Mouse (Mus musculus) embryonic facial prominence, embryonic 12.5 days (tissue): Measurements from ENCODE around the gene Gm6588. TPM values are rescaled to one million over a fixed set of nuclear protein-coding genes. Genes with fewer than 3 reads are reported as not detected.

Source experiments
- ATAC-seq: fragments of 200-750 bp; cut with Nextera tagmentation; 2 replicates; pipeline ENCODE4 v1.8.0; 2017; ENCODE audit not compliant: insufficient number of reproducible peaks, insufficient read depth, low FRiP score, low TSS enrichment
- H3K27ac ChIP-seq: fragments of 300-500 bp; sonication (generic); 2 replicates; pipeline ENCODE4 v1.5.1; 2016; ENCODE audit warnings: mild to moderate bottlenecking
- H3K27me3 ChIP-seq: fragments of 300-500 bp; sonication (generic); 2 replicates; pipeline ENCODE4 v1.6.1; 2016; ENCODE audit warnings: mild to moderate bottlenecking, moderate library complexity
- H3K36me3 ChIP-seq: fragments of 300-500 bp; sonication (generic); 2 replicates; pipeline ENCODE4 v1.6.1; 2016; ENCODE audit warnings: mild to moderate bottlenecking
- H3K4me1 ChIP-seq: fragments of 300-500 bp; sonication (generic); 2 replicates; pipeline ENCODE4 v1.6.1; 2016
- H3K4me2 ChIP-seq: fragments of 300-500 bp; sonication (generic); replicated peaks from 2 replicates; pipeline ENCODE4 v1.6.1; 2016; ENCODE audit warnings: mild to moderate bottlenecking, moderate library complexity
- H3K4me3 ChIP-seq: fragments of 300-500 bp; sonication (generic); 2 replicates; pipeline ENCODE4 v1.5.1; 2016; ENCODE audit warnings: mild to moderate bottlenecking
- H3K9ac ChIP-seq: fragments of 300-500 bp; sonication (generic); 2 replicates; pipeline ENCODE4 v1.6.1; 2016; ENCODE audit warnings: mild to moderate bottlenecking, moderate library complexity
- H3K9me3 ChIP-seq: fragments of 300-500 bp; sonication (generic); 2 replicates; pipeline ENCODE4 v1.6.1; 2016; ENCODE audit warnings: mild to moderate bottlenecking, moderate library complexity
- WGBS: fragments of 180-500 bp; shearing (Covaris S2); methylation state at CpG from one replicate; pipeline ENCODE4 v1.1.7; 2016; 5-methylcytosine and 5-hydroxymethylcytosine counted together
- polyA plus RNA-seq: library from polyadenylated mRNA; unstranded; fragments of >200 nt; fragmentation: Nextera tagmentation; extraction: Ambion mirVana; gene quantifications from 2 replicates; pipeline ENCODE4 v1.2.1, GENCODE M21; 2016

Gm6588 gene
- polyA plus RNA-seq, 1 experiment from 2014 or later: not detected

DNA sequence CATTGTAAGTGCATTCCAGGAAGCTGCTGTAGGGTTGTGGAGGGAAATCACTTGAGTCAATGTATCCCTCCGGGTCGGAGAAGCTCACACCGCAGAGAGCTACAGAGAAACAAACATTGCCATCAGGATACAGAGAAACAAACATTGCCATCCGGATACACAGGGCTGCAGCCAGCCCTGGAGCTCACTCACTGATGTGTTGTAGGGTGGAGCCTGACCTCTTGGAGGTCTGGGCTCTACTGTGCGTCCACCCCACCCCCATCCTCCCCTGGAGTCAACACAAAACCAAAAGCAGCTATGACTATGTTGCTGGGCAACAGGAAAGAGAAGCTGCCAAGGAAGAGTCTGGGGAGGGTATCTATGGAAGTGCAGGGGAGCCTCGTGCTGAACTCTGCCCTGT, 24.2 kb downstream of the Gm6588 start:
- no peaks in the 10 kb centered on the region for H3K9me3 ChIP-seq
- no peak overlapping the region for H3K4me2 ChIP-seq
- H3K4me1 ChIP-seq: no peaks in the 10 kb centered on the region
- ATAC-seq: no peak; the same call in 1 of the 2 replicates
- H3K36me3 ChIP-seq: no peaks in the 10 kb centered on the region
- 44% methylated on average over 6 of the region's 6 CpGs for WGBS
- no peaks in the 10 kb centered on the region for H3K27me3 ChIP-seq
- H3K27ac ChIP-seq: no peak overlapping the region
- no peak overlapping the region for H3K4me3 ChIP-seq
- H3K9ac ChIP-seq: no peak overlapping the region

DNA sequence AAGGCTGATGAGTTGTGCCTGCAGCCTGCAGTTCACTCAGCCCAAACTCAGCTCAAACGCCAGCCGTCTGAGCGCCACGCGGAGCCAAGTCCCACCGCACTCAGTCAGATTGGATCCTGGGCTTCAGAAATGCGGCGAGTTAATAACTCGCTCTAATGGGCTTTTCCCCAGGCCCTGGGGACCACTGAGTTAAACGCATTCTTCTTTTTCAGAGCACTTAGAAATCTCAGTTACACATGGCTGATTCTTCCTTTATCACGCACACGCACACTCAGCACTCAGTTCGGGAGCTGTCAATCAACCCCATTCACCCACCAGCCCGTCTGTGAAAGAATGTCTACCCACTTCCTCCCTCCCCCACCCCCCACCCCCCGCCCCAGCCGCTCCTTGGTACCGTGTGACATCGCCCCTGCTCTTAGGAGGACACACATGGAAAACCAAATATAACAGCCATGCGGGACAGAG, 32.8 kb downstream of the Gm6588 start:
- Histone ChIP-seq H3K4me3 (no peak overlapping the region), H3K4me2 (no peak overlapping the region), H3K4me1 (peaks cover 10% of the 10 kb centered on the region), H3K27me3 (peaks cover 9% of the 10 kb centered on the region), H3K27ac (no peak overlapping the region), H3K9ac (no peak overlapping the region), H3K9me3 (no peaks in the 10 kb centered on the region), H3K36me3 (no peaks in the 10 kb centered on the region)
- ATAC-seq: no peak
- WGBS: 14% methylated on average over 19 of the region's 19 CpGs

DNA sequence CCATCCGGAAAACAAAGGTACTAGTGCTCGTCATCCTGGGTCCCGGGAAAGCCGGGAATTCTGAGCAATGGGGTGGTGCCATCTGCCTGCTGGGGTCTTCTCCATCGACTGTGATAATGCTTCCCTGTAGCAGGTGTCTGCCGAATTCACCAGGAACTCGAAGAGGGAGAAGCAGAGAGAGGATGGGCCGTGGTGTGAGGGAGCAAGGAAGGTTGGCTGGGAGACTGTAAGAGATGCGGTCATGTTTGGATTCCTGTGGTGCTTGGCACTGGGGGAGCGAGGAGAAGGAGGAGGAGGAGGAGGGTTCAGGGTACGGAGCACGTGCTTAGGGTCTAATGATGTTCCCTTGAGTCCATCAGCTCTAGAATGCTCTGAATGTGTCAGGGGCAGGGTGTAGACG, 33.3 kb downstream of the Gm6588 start:
- no peaks in the 10 kb centered on the region for H3K9me3 ChIP-seq
- no peak overlapping the region for H3K4me2 ChIP-seq
- no peak for ATAC-seq
- H3K27ac ChIP-seq: no peak overlapping the region
- H3K4me1 ChIP-seq: peaks cover 10% of the 10 kb centered on the region
- no peak overlapping the region for H3K9ac ChIP-seq
- peaks cover 9% of the 10 kb centered on the region for H3K27me3 ChIP-seq
- no peak overlapping the region for H3K4me3 ChIP-seq
- WGBS: 57% methylated on average over 13 of the region's 13 CpGs
- H3K36me3 ChIP-seq: no peaks in the 10 kb centered on the region

DNA sequence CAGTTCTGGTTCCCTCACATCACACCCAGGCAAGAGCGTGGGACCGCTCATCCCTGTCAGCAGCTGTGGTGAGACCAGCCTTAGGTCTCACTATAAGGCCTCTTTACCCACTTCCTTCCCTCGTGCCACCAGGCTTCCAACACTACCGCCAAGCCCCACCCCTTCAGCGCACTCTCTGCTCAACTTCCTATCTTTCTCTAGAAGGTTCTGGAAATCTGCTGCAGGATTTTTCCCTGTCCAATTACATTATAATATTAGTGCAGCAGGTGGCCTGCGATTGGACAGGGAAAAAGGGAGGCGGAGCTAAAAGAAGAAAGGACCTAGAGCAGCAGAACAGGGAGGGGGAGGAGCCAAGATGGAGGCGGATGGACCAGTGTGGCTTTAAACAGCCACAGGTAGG, 33.8 kb downstream of the Gm6588 start:
- Histone ChIP-seq H3K36me3 (no peaks in the 10 kb centered on the region), H3K27ac (no peak overlapping the region), H3K4me3 (no peak overlapping the region), H3K4me1 (peaks cover 10% of the 10 kb centered on the region), H3K9me3 (no peaks in the 10 kb centered on the region), H3K4me2 (no peak overlapping the region), H3K27me3 (peaks cover 9% of the 10 kb centered on the region), H3K9ac (no peak overlapping the region)
- 88% methylated on average over 8 of the region's 8 CpGs for WGBS
- no peak for ATAC-seq

DNA sequence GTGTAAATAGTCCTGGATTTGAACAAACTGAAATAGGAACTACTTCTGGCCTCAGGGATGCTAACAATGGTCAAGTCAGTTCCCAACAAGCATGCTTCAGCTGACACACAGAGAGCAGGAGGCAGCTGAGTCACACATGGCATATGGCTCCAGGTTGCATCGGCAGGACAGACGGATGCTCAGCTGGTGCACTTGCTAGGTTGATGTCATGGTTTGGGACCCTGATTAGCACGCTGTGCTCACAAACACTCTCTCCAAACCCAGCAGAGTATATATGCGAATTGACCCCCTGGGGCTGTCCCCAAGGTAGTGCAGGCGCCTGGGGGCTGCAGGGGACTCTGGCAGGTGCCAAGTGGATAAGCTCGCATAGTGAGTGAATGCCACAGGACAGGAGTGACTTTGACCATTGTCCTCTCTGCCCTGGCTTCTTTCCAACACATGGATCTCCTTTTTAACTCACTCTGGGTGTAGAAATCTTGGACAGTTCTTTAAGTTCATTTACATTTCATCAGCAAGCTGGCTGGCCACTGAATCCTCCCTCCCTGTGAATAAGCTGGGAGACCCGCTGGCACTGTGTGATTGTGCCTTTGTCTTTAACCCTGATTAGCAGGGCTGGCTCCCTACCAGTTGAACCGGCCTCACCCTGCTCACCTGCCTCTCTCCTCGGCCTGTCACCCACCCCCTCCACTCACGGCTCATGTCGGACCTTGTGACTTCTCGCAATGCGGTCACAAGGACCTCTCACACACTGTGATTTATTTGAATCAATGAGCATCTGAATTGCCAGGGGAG, 35.9 kb downstream of the Gm6588 start:
- no peak for ATAC-seq
- peaks cover 10% of the 10 kb centered on the region for H3K4me1 ChIP-seq
- no peak overlapping the region for H3K4me2 ChIP-seq
- H3K9me3 ChIP-seq: no peaks in the 10 kb centered on the region
- H3K27me3 ChIP-seq: peaks cover 9% of the 10 kb centered on the region
- no peak overlapping the region for H3K27ac ChIP-seq
- H3K36me3 ChIP-seq: no peaks in the 10 kb centered on the region
- 25% methylated on average over 13 of the region's 13 CpGs for WGBS
- H3K4me3 ChIP-seq: no peak overlapping the region
- no peak overlapping the region for H3K9ac ChIP-seq

DNA sequence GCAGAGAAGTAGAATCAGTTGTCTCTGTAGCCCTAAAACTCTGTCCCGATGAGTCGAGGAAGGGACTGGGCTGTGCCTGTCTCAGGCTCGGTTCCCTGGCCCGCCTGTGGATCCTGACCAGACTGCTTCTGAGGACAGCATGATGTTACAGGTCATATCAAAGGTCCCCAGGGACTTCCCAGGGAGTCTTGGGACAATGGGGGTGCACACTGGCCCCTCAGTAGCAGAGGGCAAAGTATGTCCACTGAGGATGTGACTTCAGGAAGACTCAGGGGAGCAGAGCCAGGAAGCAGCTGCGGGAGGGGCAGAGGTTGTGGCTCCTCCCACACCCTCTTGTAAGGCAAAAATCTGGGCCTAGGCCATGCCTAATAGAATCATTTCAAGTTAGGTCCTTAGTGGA, 37.2 kb downstream of the Gm6588 start:
- Histone ChIP-seq H3K27me3 (peaks cover 9% of the 10 kb centered on the region), H3K9me3 (no peaks in the 10 kb centered on the region), H3K4me3 (no peak overlapping the region), H3K36me3 (no peaks in the 10 kb centered on the region), H3K4me2 (no peak overlapping the region), H3K9ac (no peak overlapping the region), H3K4me1 (peaks cover 10% of the 10 kb centered on the region), H3K27ac (no peak overlapping the region)
- WGBS: 58% methylated on average over 5 of the region's 5 CpGs
- ATAC-seq: no peak

GRCm38 (mm10) chr5:112487504-112487903, 38.3 kb downstream of the Gm6588 start:
- Histone ChIP-seq H3K9me3 (no peaks in the 10 kb centered on the region), H3K27me3 (peaks cover 9% of the 10 kb centered on the region), H3K9ac (no peak overlapping the region), H3K36me3 (no peaks in the 10 kb centered on the region), H3K27ac (no peak overlapping the region), H3K4me3 (no peak overlapping the region), H3K4me2 (no peak overlapping the region), H3K4me1 (peaks cover under 1% of the 10 kb centered on the region; the same call in 1 of the 2 replicates)
- 88% methylated on average over 1 of the region's 1 CpGs for WGBS
- ATAC-seq: no peak

DNA sequence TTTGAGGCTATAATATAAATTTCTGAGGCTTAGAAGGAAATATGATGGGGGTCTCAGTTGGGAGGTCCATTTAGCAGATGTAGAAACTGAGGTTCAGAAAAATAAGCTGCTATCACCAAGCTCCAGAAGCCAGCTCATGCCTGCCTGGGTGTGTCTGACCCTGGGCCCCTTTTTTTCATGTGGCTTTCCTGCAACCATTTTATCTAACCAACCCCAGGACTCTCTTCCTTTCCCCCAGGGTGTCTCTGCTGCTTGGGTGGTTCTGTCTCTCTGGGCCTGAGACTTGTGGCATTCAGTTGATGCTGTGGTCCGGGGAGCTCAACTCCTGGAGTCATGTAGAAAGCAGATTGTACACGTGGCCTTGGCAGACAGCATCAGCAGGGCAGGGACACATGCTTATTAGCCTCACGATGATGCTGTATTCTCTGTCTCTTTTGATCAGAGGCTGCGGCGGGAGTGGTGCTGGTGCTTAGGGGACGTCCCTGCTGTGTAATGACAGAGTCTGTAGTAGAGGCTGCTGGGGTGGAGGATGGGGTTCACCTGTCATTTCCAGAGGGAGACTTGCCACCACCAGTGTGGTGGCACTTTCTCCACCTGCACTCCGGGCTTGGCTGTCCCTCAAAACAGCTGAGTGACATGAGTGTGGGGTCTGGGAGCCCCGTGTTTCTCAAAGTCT, 39.0 kb downstream of the Gm6588 start:
- Histone ChIP-seq H3K27ac (no peak overlapping the region), H3K4me1 (no peaks in the 10 kb centered on the region), H3K9ac (no peak overlapping the region), H3K27me3 (peaks cover 5% of the 10 kb centered on the region; the same call in 1 of the 2 replicates), H3K4me3 (no peak overlapping the region), H3K36me3 (no peaks in the 10 kb centered on the region), H3K9me3 (no peaks in the 10 kb centered on the region), H3K4me2 (no peak overlapping the region)
- no peak for ATAC-seq
- WGBS: 63% methylated on average over 8 of the region's 8 CpGs

DNA sequence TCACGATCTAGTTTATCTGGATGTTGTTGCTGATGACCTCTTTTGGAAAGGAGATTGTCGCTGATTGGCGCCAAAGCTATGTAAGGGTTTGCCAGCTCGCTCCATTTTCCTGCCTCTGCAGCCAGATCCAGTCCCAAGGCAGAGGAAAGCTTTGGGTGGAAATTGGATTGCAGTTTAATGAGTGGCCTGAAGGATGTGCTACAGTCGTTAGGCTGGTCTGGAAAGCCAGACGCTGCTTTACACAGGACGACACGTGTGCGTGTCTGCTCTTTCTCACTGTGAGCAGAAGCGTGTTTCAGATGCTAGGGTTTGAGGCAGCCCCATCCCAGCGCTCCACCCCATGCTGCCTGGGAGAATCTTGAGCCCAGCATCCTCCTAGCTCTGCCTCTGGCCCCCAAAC, 42.3 kb downstream of the Gm6588 start:
- WGBS: 49% methylated on average over 11 of the region's 11 CpGs
- 0 out of 2 replicates have a peak, but pooled peaks cover 5% of the 10 kb centered on the region for H3K4me1 ChIP-seq
- no peak for ATAC-seq
- H3K9ac ChIP-seq: no peak overlapping the region
- no peaks in the 10 kb centered on the region for H3K27me3 ChIP-seq
- H3K4me2 ChIP-seq: no peak overlapping the region
- no peaks in the 10 kb centered on the region for H3K36me3 ChIP-seq
- no peaks in the 10 kb centered on the region for H3K9me3 ChIP-seq
- H3K27ac ChIP-seq: no peak overlapping the region
- H3K4me3 ChIP-seq: no peak overlapping the region

DNA sequence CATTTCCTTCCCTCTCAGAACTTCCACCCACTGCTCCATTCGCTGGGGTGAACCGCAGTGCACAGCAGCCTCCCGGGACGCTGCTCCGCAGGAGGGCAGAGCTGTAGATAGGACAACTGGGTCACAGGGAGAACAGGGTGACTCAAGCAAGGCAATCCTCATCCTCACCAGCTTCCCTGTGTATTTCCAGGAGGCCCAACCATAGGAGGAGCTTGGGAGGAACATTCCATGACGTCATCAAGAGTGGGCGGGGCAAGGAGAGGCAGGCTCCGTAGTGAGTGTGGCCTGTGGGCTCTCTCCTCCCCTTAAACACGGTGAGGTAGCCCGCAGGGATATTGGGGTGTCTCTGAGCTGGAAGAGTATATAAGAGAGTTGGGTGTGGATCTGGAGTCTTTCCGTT, 44.3 kb downstream of the Gm6588 start:
- 0 out of 2 replicates have a peak overlapping the region, but pooled peaks have one; percentile 7 for H3K4me2 ChIP-seq

GRCm38 (mm10) chr5:112496753-112497369, 47.6 kb downstream of the Gm6588 start:
- WGBS: 85% methylated on average over 7 of the region's 7 CpGs
- H3K9ac ChIP-seq: no peak overlapping the region
- H3K27ac ChIP-seq: no peak overlapping the region
- no peaks in the 10 kb centered on the region for H3K9me3 ChIP-seq
- 0 out of 2 replicates have a peak, but pooled peaks cover 8% of the 10 kb centered on the region for H3K4me1 ChIP-seq
- H3K36me3 ChIP-seq: no peaks in the 10 kb centered on the region
- no peak overlapping the region for H3K4me3 ChIP-seq
- no peak overlapping the region for H3K4me2 ChIP-seq
- ATAC-seq: no peak
- no peaks in the 10 kb centered on the region for H3K27me3 ChIP-seq

More for the DNA sequence above, 44.3 kb downstream of the Gm6588 start:
- no peak overlapping the region for H3K4me3 ChIP-seq
- no peak overlapping the region for H3K9ac ChIP-seq
- no peaks in the 10 kb centered on the region for H3K9me3 ChIP-seq
- H3K27ac ChIP-seq: no peak overlapping the region
- H3K36me3 ChIP-seq: no peaks in the 10 kb centered on the region
- no peaks in the 10 kb centered on the region for H3K27me3 ChIP-seq
- ATAC-seq: no peak
- WGBS: 28% methylated on average over 11 of the region's 11 CpGs
- 0 out of 2 replicates have a peak, but pooled peaks cover 5% of the 10 kb centered on the region for H3K4me1 ChIP-seq
